Mouse (Mus musculus) heart, embryonic 13.5 days (tissue): ENCODE results near the gene Gm21149. TPM values are rescaled to one million over a fixed set of nuclear protein-coding genes. Genes with fewer than 3 reads are reported as not detected.
A peak's percentile ranks its signal among the peaks of the same experiment; 100 is the strongest.
"Not testable (repeated sequence)": the region's sequence is repeated elsewhere in the genome, so short reads cannot be mapped to it uniquely, and the experiment has no call there.

Experiments
- ATAC-seq: fragments of 200-750 bp; cut with Nextera tagmentation; 2 replicates; pipeline ENCODE4 v1.8.0; 2017; ENCODE audit warnings: moderate TSS enrichment; ENCODE audit not compliant: insufficient number of reproducible peaks, low FRiP score, low TSS enrichment; ENCODE audit errors: extremely low read depth
- H3K27ac ChIP-seq: fragments of 300-500 bp; sonication (generic); replicated peaks from 2 replicates; pipeline ENCODE4 v1.5.1; 2015; ENCODE audit warnings: moderate library complexity, mild to moderate bottlenecking, inconsistent platforms
- H3K27me3 ChIP-seq: fragments of 300-500 bp; sonication (generic); replicated peaks from 2 replicates; pipeline ENCODE4 v1.6.1; 2015; ENCODE audit warnings: mild to moderate bottlenecking, inconsistent platforms
- H3K36me3 ChIP-seq: fragments of 300-500 bp; sonication (generic); 2 replicates; pipeline ENCODE4 v1.6.1; 2015; ENCODE audit warnings: mild to moderate bottlenecking, inconsistent platforms
- H3K4me1 ChIP-seq: fragments of 300-500 bp; sonication (generic); 2 replicates; pipeline ENCODE4 v1.6.1; 2015; ENCODE audit warnings: inconsistent platforms
- H3K4me2 ChIP-seq: fragments of 300-500 bp; sonication (generic); 2 replicates; pipeline ENCODE4 v1.6.1; 2015; ENCODE audit warnings: inconsistent platforms, mild to moderate bottlenecking, moderate library complexity
- H3K4me3 ChIP-seq: fragments of 300-500 bp; sonication (generic); 2 replicates; pipeline ENCODE4 v1.5.1; 2015; ENCODE audit warnings: moderate library complexity, mild to moderate bottlenecking, inconsistent platforms
- H3K9ac ChIP-seq: fragments of 300-500 bp; sonication (generic); 2 replicates; pipeline ENCODE4 v1.6.1; 2015; ENCODE audit warnings: inconsistent platforms, mild to moderate bottlenecking, moderate library complexity
- H3K9me3 ChIP-seq: fragments of 300-500 bp; sonication (generic); 2 replicates; pipeline ENCODE4 v1.6.1; 2016; ENCODE audit warnings: inconsistent platforms
- WGBS: fragments of 180-500 bp; shearing (Covaris S2); methylation state at CpG from one replicate; pipeline ENCODE4 v1.1.7; 2015; ENCODE audit warnings: mixed read lengths; 5-methylcytosine and 5-hydroxymethylcytosine counted together
- polyA plus RNA-seq: library from polyadenylated mRNA; unstranded; fragments of >200 nt; fragmentation: Nextera tagmentation; extraction: Ambion mirVana; gene quantifications from 2 replicates; pipeline ENCODE4 v1.2.1, GENCODE M21; 2015

Gene Gm21149
- polyA plus RNA-seq, 1 experiment from 2014 or later = 0.17 TPM

DNA sequence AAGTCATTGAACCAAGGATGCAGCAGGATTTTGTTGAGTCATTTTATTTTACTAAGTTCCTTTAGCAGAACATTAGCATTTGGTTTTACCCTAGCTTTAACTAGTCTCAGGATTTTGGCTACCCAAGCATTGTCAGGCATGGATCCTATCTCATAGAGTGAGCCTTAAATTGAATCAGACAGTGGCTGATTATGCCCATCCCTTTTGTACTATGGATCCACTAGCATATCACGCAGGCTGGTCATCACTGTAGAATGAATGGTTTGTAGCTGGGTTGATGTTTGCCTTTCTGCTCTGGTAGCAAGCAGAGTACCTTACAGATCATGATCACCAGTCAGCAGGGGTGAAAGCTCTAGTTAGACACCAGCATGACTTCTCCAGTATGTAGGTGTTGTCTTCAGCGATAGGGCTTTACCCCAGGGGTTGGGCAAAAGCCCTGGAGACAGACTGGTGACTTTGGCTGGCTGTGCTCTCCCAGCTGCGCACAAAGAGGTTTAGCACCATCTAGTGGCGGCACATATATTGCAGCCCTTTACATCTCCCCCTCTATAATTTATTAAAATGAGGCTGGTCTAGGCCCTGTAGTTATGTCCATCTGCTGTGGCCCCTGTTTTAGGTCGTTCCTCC lies 22.6 kb upstream of the Gm21149 start:
- not testable (repeated sequence) for H3K27ac ChIP-seq, H3K4me2 ChIP-seq, H3K4me1 ChIP-seq, H3K27me3 ChIP-seq, H3K36me3 ChIP-seq, H3K4me3 ChIP-seq, H3K9ac ChIP-seq
- peak; percentile 87 for ATAC-seq
- WGBS = 28% methylated on average over 5 of the region's 5 CpGs
- H3K9me3 ChIP-seq = peaks cover 32% of the 10 kb centered on the region

DNA sequence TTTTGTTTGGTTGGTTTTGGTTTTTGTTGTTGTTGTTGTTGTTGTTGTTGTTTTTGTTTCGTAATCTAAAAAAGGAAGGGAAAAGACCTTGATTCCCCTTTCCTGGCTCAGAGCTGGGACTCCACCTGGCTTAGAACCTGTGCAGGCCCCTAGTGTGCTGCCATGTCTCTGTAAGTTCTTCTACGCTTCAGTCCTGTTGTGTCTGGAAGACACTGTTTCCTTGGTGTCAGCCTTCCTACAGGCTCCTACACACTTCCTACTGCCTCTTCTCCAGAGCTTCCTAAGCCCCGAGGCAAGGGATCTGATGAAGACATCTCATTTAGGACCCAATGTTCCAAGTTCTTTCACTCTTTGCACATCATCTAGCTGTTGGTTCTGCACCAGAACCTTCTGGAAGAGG lies 22.0 kb upstream of the Gm21149 start:
- not testable (repeated sequence) for H3K36me3 ChIP-seq, ATAC-seq, H3K9ac ChIP-seq, H3K4me3 ChIP-seq, H3K27ac ChIP-seq, H3K4me2 ChIP-seq, H3K27me3 ChIP-seq, H3K4me1 ChIP-seq
- H3K9me3 ChIP-seq = peaks cover 35% of the 10 kb centered on the region
- 60% methylated on average over 3 of the region's 3 CpGs for WGBS

DNA sequence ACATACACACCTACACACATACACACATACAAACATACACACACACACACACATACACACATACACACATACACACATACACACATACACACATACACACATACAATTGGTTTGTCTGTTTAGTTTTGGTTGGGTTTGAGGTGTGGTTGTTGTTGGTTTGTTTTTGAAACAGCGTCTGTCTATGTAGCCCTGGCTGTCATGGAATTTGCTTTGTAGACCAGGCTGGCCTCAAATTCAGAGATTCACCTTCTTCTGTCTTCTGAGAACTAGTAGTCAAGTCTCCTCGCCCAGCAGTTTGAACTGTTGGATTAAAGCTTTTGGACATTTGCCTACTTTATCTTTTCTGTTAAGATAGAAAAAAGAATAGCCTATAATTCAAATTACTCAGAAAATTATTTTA lies 14.6 kb upstream of the Gm21149 start:
- not testable (repeated sequence) for H3K4me3 ChIP-seq, H3K27ac ChIP-seq, H3K27me3 ChIP-seq, H3K36me3 ChIP-seq, H3K9ac ChIP-seq, H3K4me1 ChIP-seq, H3K4me2 ChIP-seq
- 51% methylated on average over 2 of the region's 2 CpGs for WGBS
- peak; percentile 51; the same call in 1 of the 2 replicates for ATAC-seq
- H3K9me3 ChIP-seq = peaks cover 34% of the 10 kb centered on the region

DNA sequence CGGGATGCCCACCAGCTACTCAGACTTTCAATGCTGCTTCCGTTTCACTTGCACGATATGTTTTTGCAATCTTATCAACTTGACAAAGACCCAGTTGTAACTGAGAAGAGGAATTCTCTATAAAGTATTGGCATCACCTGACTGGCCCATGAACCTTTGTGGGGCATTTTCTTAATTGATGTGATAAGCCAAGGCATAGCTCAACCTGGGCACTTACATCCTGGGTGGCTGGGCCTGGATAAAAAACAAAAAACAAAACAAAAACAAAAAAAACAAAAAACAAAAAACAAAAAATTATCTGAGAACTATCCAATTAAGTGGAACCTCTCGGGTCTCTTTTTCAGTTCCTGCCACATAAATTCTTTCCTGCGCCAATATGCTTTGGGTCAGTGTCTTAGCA lies 12.4 kb upstream of the Gm21149 start:
- Histone ChIP-seq H3K9me3 (peaks cover 38% of the 10 kb centered on the region), H3K36me3 (no peaks in the 10 kb centered on the region), H3K9ac (no peak overlapping the region), H3K4me2 (no peak overlapping the region), H3K27ac (no peak overlapping the region), H3K4me1 (no peaks in the 10 kb centered on the region), H3K4me3 (no peak overlapping the region), H3K27me3 (no peaks in the 10 kb centered on the region)
- ATAC-seq = no peak; the same call in 1 of the 2 replicates
- 72% methylated on average over 5 of the region's 5 CpGs for WGBS

DNA sequence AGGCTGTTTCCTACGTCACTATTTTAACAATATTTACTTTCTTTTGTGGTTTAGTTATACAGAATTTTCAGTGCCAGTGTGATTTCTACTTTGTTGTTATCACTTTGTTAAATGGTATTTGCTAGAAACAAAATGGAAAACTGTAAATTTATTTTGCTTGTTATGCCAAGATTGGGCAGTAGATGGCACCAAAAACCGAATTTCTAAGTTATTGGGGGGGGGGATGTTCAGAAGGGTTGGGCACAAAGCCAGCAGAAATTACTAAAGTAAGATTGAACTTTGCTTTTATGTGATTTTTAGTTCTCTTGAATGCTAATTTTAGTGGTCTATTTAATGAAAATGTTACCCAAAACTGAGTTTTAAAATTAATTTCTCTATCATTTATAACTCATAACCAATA lies 8.3 kb upstream of the Gm21149 start:
- H3K9me3 ChIP-seq = peaks cover 32% of the 10 kb centered on the region
- H3K4me3 ChIP-seq, H3K27me3 ChIP-seq, H3K9ac ChIP-seq, ATAC-seq, H3K36me3 ChIP-seq, H3K4me1 ChIP-seq, H3K27ac ChIP-seq, H3K4me2 ChIP-seq: not testable (repeated sequence)
- WGBS = 18% methylated on average over 2 of the region's 2 CpGs

DNA sequence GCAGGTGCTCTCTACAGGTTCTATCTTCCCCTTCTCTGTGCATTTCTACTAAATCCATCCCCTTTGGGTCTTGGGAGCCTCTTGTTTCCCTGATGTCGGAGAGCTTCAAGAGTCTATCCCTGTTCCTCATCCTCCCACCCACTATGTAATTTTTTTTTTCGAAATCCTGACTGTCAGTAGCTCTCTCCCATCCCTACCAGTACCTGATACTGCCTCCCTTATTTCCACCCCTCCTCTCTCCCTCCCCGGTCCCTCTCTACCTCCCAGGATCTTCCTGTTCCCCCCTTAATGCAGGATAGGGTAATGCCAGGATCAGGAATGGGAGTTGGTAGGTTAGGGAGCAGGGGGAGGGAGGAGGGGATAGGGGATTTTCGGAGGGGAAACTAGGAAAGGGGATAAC lies 7.3 kb upstream of the Gm21149 start:
- peaks cover 29% of the 10 kb centered on the region for H3K9me3 ChIP-seq
- not testable (repeated sequence) for ATAC-seq, H3K27me3 ChIP-seq, H3K4me3 ChIP-seq, H3K4me2 ChIP-seq, H3K36me3 ChIP-seq, H3K27ac ChIP-seq, H3K9ac ChIP-seq, H3K4me1 ChIP-seq
- WGBS = 47% methylated on average over 4 of the region's 4 CpGs

DNA sequence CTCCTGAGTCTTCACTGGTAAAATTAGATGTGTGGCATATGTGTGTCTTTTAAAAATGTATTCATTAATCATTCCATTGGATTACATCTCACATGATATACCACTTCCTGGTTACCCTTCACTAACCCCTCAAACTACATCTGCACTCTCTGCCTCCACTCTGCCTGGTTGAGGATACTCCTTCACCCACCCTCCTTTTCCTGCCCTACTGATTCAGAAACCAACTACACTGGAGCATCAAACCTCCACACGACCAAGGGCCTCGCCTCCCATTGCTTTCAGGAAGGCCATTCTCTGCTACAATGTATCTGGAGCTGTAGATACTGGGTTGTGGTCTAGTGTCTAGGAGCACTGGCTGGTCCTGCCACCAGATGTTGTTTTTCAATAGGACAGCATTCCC lies 6.5 kb upstream of the Gm21149 start:
- peaks cover 32% of the 10 kb centered on the region; the same call in 1 of the 2 replicates for H3K9me3 ChIP-seq
- not testable (repeated sequence) for H3K27ac ChIP-seq, ATAC-seq, H3K4me1 ChIP-seq, H3K36me3 ChIP-seq, H3K27me3 ChIP-seq, H3K4me3 ChIP-seq, H3K9ac ChIP-seq, H3K4me2 ChIP-seq
- 47% methylated on average over 2 of the region's 2 CpGs for WGBS

DNA sequence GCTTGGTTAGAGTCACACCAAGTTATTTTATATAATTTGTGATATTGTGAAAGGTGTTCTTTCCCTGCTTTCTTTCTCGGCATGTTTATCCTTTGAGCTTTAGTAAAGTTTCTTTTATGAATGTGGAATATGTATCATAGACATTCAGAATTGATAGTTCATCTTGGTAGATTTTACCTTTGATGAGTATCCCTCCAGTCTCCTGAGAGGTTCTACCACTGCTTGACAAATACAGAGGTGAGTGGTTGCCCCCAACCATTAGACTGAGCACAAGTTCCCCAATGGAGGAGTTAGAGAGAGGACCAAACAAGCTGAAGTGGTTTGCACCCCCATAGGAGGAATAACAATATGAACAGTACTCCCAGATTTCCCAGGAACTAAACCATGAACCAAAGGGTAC lies 6.2 kb downstream of the Gm21149 start:
- not testable (repeated sequence) for H3K9me3 ChIP-seq, ATAC-seq, H3K4me2 ChIP-seq, H3K9ac ChIP-seq, H3K36me3 ChIP-seq, H3K4me3 ChIP-seq, H3K27ac ChIP-seq, H3K27me3 ChIP-seq, H3K4me1 ChIP-seq
- WGBS = 75% methylated on average over 1 of the region's 1 CpGs

DNA sequence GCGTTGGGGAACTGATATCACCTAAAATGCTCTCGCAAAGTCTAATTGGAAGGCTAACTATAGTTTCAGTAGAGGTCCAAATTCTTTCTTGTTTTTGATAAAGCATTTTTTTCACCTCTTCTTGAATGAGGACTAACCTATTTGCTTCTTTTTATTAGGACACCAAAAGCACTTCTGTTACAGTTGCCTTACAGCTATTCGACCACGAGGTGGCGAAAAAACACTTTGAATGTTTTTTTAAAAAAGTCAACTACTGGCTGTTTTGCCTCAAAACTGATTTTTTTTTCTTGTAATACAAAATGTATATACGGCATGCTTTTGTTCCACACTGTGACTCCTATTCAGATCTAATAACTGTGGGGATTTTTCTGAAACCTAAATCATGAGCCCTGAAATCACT lies 8.6 kb downstream of the Gm21149 start:
- H3K4me1 ChIP-seq, H3K27me3 ChIP-seq, H3K4me2 ChIP-seq, H3K4me3 ChIP-seq, H3K9ac ChIP-seq, ATAC-seq, H3K27ac ChIP-seq, H3K36me3 ChIP-seq: not testable (repeated sequence)
- H3K9me3 ChIP-seq = peaks cover 11% of the 10 kb centered on the region; the same call in 1 of the 2 replicates
- 47% methylated on average over 6 of the region's 6 CpGs for WGBS

DNA sequence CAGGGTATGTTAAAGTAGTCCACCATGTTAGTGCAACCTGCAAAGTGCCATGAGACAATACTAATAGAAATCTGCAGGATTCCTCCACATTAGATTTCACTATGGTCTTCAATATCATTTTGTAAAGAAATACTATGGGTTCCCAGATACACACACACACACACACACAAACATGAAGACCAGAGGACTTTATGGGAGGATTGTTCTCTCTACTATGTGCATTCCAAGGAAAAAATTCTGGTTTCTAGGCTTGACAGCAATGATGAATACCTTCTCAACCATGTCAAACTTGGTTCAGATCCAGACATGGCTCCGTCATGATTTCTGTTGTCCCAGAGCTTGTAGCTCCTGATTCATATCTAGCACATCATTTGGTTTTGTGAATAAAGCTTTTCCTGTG lies 10.1 kb downstream of the Gm21149 start:
- H3K4me2 ChIP-seq, H3K4me1 ChIP-seq, H3K27me3 ChIP-seq, H3K27ac ChIP-seq, H3K36me3 ChIP-seq, H3K9ac ChIP-seq, H3K4me3 ChIP-seq: not testable (repeated sequence)
- H3K9me3 ChIP-seq = peaks cover 16% of the 10 kb centered on the region
- 49% methylated on average over 1 of the region's 1 CpGs for WGBS
- 0 out of 2 replicates have a peak, but pooled peaks have one; percentile 14 for ATAC-seq

DNA sequence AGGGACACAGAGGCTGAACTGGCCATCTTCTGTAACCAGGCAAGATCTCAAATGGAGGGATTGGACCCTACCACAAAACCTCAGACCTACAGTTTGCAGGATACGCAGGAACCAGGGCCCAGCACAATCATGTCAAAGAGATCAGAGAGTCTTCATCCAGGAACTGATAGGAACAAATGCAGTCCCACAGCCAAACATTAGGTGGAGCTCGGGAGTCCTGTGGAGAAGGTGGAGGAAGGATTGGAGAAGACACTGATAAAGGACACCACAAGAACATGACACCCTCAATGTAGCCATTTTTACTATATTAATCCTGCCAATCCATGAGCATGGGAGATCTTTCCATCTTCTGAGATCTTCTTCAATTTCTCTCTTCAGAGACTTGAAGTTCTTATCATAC lies 12.8 kb downstream of the Gm21149 start:
- H3K36me3 ChIP-seq, H3K4me1 ChIP-seq, H3K4me3 ChIP-seq, H3K27ac ChIP-seq, H3K27me3 ChIP-seq, H3K4me2 ChIP-seq, ATAC-seq, H3K9ac ChIP-seq: not testable (repeated sequence)
- 38% methylated on average over 2 of the region's 2 CpGs for WGBS
- H3K9me3 ChIP-seq = peaks cover 29% of the 10 kb centered on the region

DNA sequence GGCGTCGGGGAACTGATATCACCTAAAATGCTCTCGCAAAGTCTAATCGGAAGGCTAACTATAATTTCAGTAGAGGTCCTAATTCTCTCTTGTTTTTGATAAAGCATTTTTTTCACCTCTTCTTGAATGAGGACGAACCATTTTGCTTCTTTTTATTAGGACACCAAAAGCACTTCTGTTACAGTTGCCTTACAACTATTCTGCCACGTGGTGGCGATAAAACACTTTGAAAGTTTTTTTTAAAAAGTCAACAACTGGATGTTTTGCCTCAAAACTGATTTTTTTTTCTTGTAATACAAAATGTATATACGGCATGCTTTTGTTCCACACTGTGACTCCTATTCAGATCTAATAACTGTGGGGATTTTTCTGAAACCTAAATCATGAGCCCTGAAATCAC lies 14.7 kb downstream of the Gm21149 start:
- WGBS = 50% methylated on average over 8 of the region's 8 CpGs
- H3K4me1 ChIP-seq, H3K9ac ChIP-seq, H3K27ac ChIP-seq, H3K27me3 ChIP-seq, H3K4me3 ChIP-seq, ATAC-seq, H3K4me2 ChIP-seq, H3K36me3 ChIP-seq: not testable (repeated sequence)
- H3K9me3 ChIP-seq = peaks cover 36% of the 10 kb centered on the region
